Mouse (Mus musculus): ENCODE results near the gene Adcy10.

GRCm38 (mm10) chr1:165618201-165618624 lies 133.2 kb downstream of the Adcy10 start:
- TF ChIP-seq CHD2 (IDR thresholded peaks at IDR 0.05; ENCODE audit: low read depth, low read length) (no peak), ZNF384 (IDR thresholded peaks at IDR 0.05; ENCODE audit: low read depth, low read length) (no peak), ZC3H11A (IDR thresholded peaks at IDR 0.05; ENCODE audit: borderline replicate concordance, low read depth, low read length) (no peak), MAFK (IDR thresholded peaks at IDR 0.05; ENCODE audit: insufficient read depth, low read depth, low read length) (no peak), HCFC1 (IDR thresholded peaks at IDR 0.05; ENCODE audit: borderline replicate concordance, insufficient read depth, low read length) (no peak)
